Mouse (Mus musculus) embryonic fibroblast, embryonic 13.5 days (primary cell): ENCODE data around the gene Ggps1. TPM values are rescaled to one million over a fixed set of nuclear protein-coding genes. Genes with fewer than 3 reads are reported as not detected.

Source experiments
- H3K27ac ChIP-seq: 2 replicates; pipeline ENCODE4 v1.5.1; 2012; ENCODE audit warnings: low read length, control low read depth, inconsistent platforms; ENCODE audit not compliant: insufficient read depth
- H3K4me1 ChIP-seq: 2 replicates; pipeline ENCODE4 v1.6.1; 2011; ENCODE audit warnings: low read length; ENCODE audit not compliant: control insufficient read depth, insufficient read depth
- H3K4me3 ChIP-seq: 2 replicates; pipeline ENCODE4 v1.5.1; 2011; ENCODE audit warnings: mild to moderate bottlenecking, control low read depth, low read length; ENCODE audit not compliant: insufficient read depth
- CTCF ChIP-seq: IDR thresholded peaks from 2 replicates; pipeline ENCODE4 v1.5.1; 2011; ENCODE audit warnings: mild to moderate bottlenecking, control low read depth, low read length, moderate library complexity, borderline replicate concordance; ENCODE audit not compliant: insufficient read depth
- POLR2A ChIP-seq: IDR thresholded peaks from 2 replicates; pipeline ENCODE4 v1.6.1; 2011; ENCODE audit warnings: low read depth, mild to moderate bottlenecking, control low read depth, low read length, moderate library complexity
- polyA plus RNA-seq: library from polyadenylated mRNA; stranded (reverse); fragments of >200 nt; gene quantifications from 2 replicates; pipeline ENCODE4 v1.2.4, GENCODE M21; 2011; ENCODE audit warnings: low read depth; ENCODE audit not compliant: missing spikeins, insufficient read length

Ggps1 gene
- polyA plus RNA-seq, 1 experiment: 48.3 TPM

DNA sequence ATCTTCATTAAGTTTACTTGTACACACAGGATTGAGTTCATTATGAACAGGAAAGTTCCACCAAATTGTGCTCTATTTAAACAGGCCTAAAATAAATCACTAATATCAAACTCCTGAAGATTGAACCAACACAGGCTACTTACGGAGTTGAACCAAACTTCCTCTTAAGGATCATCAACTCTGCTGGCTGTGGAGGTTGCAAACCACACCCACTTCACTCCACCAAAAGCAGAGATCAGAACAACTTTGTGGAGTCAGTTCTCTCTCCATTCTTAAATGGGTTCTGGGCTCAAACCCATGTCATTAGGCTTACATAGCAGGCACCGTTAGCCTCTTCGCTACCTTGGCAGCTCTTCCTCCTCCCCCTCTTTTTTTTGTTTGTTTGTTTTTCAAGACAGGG, 44.4 kb downstream of the Ggps1 start:
- no peak for TF ChIP-seq POLR2A
- no peak for TF ChIP-seq CTCF
- H3K27ac ChIP-seq: no peak overlapping the region
- no peaks in the 10 kb centered on the region for H3K4me1 ChIP-seq
- H3K4me3 ChIP-seq: no peak overlapping the region

DNA sequence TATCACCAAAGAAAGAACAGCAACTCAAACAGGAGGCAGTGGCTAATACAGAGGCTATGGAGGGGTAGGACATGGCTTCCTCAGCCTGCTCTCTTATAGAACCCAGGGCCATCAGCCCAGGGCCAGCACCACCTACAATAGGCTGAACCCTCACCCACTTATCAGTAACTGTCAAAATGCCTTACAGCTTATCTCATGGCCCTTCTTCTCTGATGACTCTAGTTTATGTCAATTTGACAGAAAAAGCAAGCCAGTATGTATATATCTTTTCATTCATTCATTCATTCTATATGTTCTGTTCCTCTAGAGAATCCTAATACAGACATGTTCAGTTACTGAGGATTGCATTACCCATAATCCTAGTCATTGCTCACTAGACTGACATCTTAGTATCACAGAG, 45.0 kb downstream of the Ggps1 start:
- H3K4me1 ChIP-seq: no peaks in the 10 kb centered on the region
- no peak overlapping the region for H3K4me3 ChIP-seq
- no peak overlapping the region for H3K27ac ChIP-seq
- no peak for TF ChIP-seq CTCF
- TF ChIP-seq POLR2A: no peak

DNA sequence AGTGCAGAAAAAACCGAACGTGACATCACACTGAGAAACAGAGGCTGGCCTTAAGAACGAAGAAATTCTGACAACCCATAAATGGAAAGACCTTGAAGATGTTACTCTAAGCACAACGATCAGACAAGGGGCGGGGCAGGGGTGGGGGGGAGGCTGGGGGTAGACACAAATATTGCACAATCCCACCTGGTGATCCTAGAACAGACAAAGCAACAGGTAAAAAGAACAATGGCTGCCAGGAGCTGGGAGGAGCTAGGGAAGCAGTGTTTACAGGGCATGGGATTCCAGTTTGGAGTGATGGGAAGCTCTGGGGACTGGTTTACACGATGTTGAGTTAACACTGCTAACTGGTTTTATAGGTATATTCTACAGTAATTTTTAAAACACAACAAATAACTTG, 47.7 kb downstream of the Ggps1 start:
- H3K4me3 ChIP-seq: no peak overlapping the region
- TF ChIP-seq POLR2A (no peak), CTCF (no peak)

DNA sequence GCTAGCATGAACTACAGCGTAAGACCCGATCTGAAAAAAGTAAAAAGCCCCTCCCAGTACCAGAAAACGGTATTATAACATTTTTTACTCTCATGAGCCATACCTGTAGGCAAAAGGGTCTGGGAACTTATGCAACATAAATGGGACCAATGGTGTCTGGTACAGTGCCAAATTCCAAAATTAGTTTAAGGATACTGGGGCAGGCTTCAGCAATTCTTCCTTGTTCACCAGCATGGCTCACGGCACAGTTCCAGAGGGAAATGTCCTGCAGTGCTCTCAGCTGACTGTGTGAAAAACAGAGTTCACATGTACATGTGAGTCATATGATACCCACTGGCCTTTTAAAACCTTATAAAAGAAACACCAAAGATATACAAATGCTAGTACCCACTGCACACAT, 48.7 kb downstream of the Ggps1 start:
- Histone ChIP-seq H3K4me3 (no peak overlapping the region), H3K27ac (no peak overlapping the region), H3K4me1 (no peaks in the 10 kb centered on the region)
- TF ChIP-seq CTCF: no peak
- TF ChIP-seq POLR2A: no peak

More for the DNA sequence above, 47.7 kb downstream of the Ggps1 start:
- H3K4me1 ChIP-seq: no peaks in the 10 kb centered on the region
- no peak overlapping the region for H3K27ac ChIP-seq

DNA sequence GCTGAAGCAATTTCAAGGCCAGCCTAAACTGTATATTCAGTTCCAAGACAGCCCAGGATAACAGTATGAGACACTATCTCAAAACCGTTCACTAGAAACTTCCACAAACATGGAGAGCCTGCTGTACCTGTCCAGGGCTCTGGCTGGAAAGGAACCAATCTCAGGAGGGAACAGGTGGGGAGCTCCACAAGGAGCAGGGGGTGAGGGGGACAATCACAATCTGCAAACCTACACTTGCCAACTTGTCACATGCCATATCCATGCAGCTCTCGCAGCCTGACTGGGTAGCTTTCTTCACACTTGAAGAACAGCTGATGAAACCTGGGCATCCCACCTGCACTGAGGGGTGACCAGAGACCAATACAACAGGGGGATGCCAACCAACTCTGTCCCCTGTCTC, 49.3 kb downstream of the Ggps1 start:
- no peak overlapping the region for H3K4me3 ChIP-seq
- no peaks in the 10 kb centered on the region for H3K4me1 ChIP-seq
- no peak overlapping the region for H3K27ac ChIP-seq
- TF ChIP-seq POLR2A (no peak), CTCF (no peak)

DNA sequence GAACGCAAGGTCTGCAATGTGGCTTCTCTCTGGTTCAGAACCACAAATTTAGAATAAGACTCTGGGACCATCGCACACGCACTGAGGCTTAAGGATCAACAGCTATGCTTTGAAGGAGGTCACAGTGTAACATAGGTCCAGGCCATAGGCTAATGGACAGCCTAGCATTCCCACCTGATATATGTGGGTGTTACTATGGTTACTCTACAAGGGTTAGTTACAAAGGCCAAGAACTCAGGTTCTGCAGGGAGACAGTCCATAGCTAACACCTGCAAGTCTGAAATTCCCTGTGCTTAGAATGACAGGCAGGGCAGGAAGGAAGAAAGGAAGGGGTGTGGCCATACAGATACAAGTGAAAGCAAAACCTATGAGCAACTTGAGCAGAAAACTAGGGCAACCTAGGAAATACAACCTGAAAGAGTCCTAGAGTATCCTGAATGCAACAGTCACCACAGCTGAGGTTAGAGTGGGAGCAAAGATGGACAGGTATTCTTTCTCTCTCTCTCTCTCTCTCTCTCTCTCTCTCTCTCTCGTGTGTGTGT, 51.8 kb downstream of the Ggps1 start:
- H3K4me3 ChIP-seq: no peak overlapping the region
- H3K27ac ChIP-seq: no peak overlapping the region
- H3K4me1 ChIP-seq: no peaks in the 10 kb centered on the region
- no peak for TF ChIP-seq POLR2A
- TF ChIP-seq CTCF: no peak

DNA sequence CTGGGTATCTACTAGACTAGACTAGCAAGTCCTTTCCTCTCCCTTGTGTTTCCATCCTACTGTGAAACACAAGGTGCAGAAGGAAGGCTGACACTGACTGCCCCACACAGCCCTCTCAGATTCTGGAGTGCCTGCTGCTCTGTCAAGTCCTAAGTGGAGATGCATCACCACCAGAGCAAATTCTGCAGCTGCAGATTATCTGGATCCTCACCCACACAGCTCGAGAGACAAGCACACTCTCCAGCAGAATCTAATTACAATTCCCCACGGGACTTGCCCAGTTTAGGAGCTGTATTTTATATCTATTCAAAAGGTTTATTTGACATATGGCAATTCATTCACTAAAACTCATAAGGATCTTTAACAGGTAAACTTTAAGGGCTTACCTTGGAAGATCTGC, 57.2 kb downstream of the Ggps1 start:
- Histone ChIP-seq H3K27ac (no peak overlapping the region), H3K4me1 (no peaks in the 10 kb centered on the region), H3K4me3 (no peak overlapping the region)
- TF ChIP-seq POLR2A (no peak), CTCF (no peak)

DNA sequence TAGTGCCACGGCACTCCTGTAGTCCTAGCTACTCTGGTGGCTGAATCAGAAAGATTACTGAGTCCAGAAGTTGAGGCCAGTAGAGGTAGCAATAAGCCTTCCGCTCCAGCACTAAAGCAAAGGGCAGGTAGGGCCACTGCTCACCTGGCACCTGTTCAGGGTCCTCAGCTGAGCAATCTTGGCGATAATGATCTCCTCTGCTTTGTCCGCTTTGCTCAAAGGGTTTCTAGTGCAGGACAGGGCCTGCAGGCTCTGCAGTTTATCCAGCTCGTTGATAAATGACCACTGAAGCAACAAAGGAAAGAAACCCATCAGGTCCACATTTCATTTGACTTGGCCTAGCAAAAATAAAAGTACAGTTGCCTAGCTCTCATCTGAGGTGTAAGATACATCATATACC, 58.3 kb downstream of the Ggps1 start:
- TF ChIP-seq CTCF: no peak
- TF ChIP-seq POLR2A: no peak
- Histone ChIP-seq H3K4me3 (no peak overlapping the region), H3K4me1 (no peaks in the 10 kb centered on the region)

DNA sequence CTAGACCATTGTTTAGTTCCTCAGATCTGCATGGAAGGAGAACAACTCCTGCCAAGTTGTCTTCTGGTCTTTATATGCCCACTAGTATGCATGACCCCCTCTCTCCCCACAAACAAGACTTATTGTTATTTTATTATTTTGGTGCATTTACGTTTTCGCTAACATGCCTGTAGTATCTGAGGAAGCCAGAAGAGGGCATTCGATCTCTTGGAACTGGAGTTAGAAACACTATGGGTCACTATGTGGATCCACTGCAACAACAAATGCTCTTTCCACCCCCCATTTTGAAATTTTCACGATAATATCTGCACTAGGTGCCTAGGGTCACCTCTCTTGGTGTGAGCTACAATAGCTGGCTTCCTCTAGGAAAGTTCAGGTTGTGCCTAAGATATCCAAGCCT, 59.2 kb downstream of the Ggps1 start:
- Histone ChIP-seq H3K27ac (no peak overlapping the region), H3K4me1 (no peaks in the 10 kb centered on the region), H3K4me3 (no peak overlapping the region)
- TF ChIP-seq CTCF (no peak), POLR2A (no peak)

More for the DNA sequence above, 58.3 kb downstream of the Ggps1 start:
- no peak overlapping the region for H3K27ac ChIP-seq

DNA sequence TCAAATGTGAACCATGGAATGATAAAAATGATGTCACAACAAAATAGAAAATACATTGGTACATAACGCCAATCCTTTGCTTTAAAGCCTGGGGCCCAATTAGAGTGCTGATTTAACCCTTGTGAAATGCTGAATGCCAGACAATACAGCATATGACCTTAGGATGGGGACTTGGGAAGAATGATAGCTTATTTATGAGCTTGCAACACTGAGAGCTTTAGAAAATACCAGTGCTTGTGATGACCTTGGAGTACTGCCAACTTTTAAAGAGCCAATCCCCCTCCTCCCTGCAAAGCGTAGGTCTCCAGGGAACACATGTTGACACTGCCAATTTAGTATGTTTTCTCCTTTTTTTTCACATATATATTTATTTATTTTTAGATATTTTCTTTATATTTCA, 60.6 kb downstream of the Ggps1 start:
- TF ChIP-seq POLR2A (no peak), CTCF (no peak)
- H3K27ac ChIP-seq: no peak overlapping the region
- H3K4me1 ChIP-seq: no peaks in the 10 kb centered on the region
- H3K4me3 ChIP-seq: no peak overlapping the region

Other genes with a start within 250 kb of the Ggps1 start
- gene B3galnt2, start 109.0 kb downstream of the Ggps1 start, polyA plus RNA-seq: 41.1 and 44.5 TPM in 2 replicates
- gene Tbce, start 23.9 kb downstream of the Ggps1 start, polyA plus RNA-seq: 65.9 and 79.8 TPM in 2 replicates
- 36.9 and 41.9 TPM in 2 replicates for gene Arid4b, start 256 bp downstream of the Ggps1 start, polyA plus RNA-seq